In the genomic region with DNA sequence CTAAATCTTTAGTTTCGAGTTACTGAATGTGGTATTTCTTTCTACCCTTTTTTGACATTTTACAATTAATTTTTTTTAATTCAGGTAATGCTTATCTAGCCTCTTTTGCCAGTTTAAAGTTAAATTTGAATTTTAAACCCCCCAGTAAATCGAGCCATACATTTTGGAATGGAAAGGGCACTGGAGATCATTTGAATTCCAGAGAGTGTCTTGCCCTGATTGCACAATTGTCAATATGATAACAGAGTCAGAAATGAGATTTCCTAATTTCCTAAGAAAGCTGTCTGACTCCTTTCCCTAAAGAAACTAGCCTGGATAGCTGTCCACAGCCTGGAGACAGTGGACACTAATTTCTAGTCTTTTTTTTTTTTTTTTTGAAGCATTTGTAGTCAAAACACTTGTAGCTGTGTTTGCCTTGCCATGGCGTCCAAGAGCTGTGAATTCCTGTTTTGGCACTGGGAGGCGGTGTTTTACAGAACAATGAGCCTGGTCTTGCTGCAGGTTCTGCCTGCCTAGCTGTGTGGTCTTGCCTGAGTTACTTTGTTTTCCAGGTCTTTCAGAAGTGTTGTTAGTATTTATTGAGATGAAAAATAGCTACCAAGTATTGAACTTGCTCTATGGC, we compare ENCODE assay signal across 8 mouse cellular contexts. TPM values are rescaled to one million over a fixed set of nuclear protein-coding genes. Genes with fewer than 3 reads are reported as not detected.
DNase-seq lines count a peak whose midpoint lies in the region; ATAC-seq lines count a peak whose summit lies in the region.

No protein-coding gene starts in this region.

- WGBS in intestine, embryonic 16.5 days = 48% methylated on average over 4 of the region's 4 CpGs
- WGBS in midbrain, embryonic 13.5 days = 43% methylated on average over 4 of the region's 4 CpGs

- no peaks in the 10 kb centered on the region for H3K36me3 ChIP-seq in intestine, embryonic 16.5 days (ENCODE audit: control insufficient read depth, insufficient read depth, low read length)
- H3K36me3 ChIP-seq in midbrain, embryonic 13.5 days = peaks cover 6% of the 10 kb centered on the region

- H3K4me1 ChIP-seq in intestine, embryonic 16.5 days (ENCODE audit: control insufficient read depth, insufficient read depth, low read length) = peaks cover 22% of the 10 kb centered on the region
- peaks cover 46% of the 10 kb centered on the region for H3K4me1 ChIP-seq in midbrain, embryonic 13.5 days (replicated peaks)

- peak overlapping the region; percentile 30; the same call in 1 of the 2 replicates for H3K4me2 ChIP-seq in intestine, embryonic 16.5 days (ENCODE audit: low read depth, low read length)
- peak overlapping the region; percentile 78 for H3K4me2 ChIP-seq in midbrain, embryonic 13.5 days (replicated peaks)

- peak overlapping the region; percentile 50 for H3K27ac ChIP-seq in intestine, embryonic 16.5 days (ENCODE audit: low read length)
- H3K27ac ChIP-seq in midbrain, embryonic 13.5 days = peak overlapping the region; percentile 35

- no peak overlapping the region for H3K9ac ChIP-seq in intestine, embryonic 16.5 days (ENCODE audit: low read depth, low read length)
- 0 out of 2 replicates have a peak overlapping the region, but pooled peaks have one; percentile 3 for H3K9ac ChIP-seq in midbrain, embryonic 13.5 days (replicated peaks)

- peak; percentile 47 to 50 for DNase-seq in frontal cortex, postnatal 14 days (ENCODE audit: low spot score in 2 of 2)
- peak; percentile 60 for DNase-seq in cerebellum, adult 8-10 months
- peak; percentile 55 to 76 for DNase-seq in frontal cortex, postnatal 36 days (ENCODE audit: low spot score in 2 of 2)
- DNase-seq in left cerebral cortex, postnatal 4 days = peak; percentile 68
- peak; percentile 51 for DNase-seq in thymus, postnatal 0 days (ENCODE audit: low spot score)

- intact Hi-C loops in left cerebral cortex, postnatal 4 days (cut with DNase I) = loop anchor here (5.0 kb wide), 1 partner anchor 143 kb away; a partner anchor contains a TSS

- H3K9me3 ChIP-seq in intestine, embryonic 16.5 days (ENCODE audit: control insufficient read depth, low read length) = no peaks in the 10 kb centered on the region
- no peaks in the 10 kb centered on the region for H3K9me3 ChIP-seq in midbrain, embryonic 13.5 days

- H3K4me3 ChIP-seq in intestine, embryonic 16.5 days (ENCODE audit: low read length) = no peak overlapping the region
- 0 out of 2 replicates have a peak overlapping the region, but pooled peaks have one; percentile 6 for H3K4me3 ChIP-seq in midbrain, embryonic 13.5 days (replicated peaks)

- ATAC-seq in frontal cortex, adult (ENCODE audit: low TSS enrichment) = no peak
- ATAC-seq in intestine, embryonic 16.5 days = no peak
- no peak for ATAC-seq in midbrain, embryonic 13.5 days

- no peaks in the 10 kb centered on the region for H3K27me3 ChIP-seq in intestine, embryonic 16.5 days (replicated peaks; ENCODE audit: control insufficient read depth, insufficient read depth, low read length)
- no peaks in the 10 kb centered on the region for H3K27me3 ChIP-seq in midbrain, embryonic 13.5 days

RNA-seq across cellular contexts. Expression of a gene that starts 1.6 kb away (rescaled TPM):
- polyA plus RNA-seq in intestine, embryonic 16.5 days (2015; fragmentation: Nextera tagmentation; extraction: Ambion mirVana) = 11.8 and 11.9 TPM in 2 replicates
- total RNA-seq in left cerebral cortex, postnatal 4 days (2021) = 10 to 100 TPM; 52.1 to 58.1 TPM
- 10.0 and 11.0 TPM in 2 replicates for polyA plus RNA-seq in midbrain, embryonic 13.5 days (2015; fragmentation: Nextera tagmentation; extraction: Ambion mirVana)
- 16.2 and 20.0 TPM in 2 replicates for polyA plus RNA-seq in thymus, postnatal 0 days (2015; fragmentation: Nextera tagmentation; extraction: Ambion mirVana)

RNA-seq across cellular contexts. Expression of a gene that starts 7.6 kb away (rescaled TPM):
- polyA plus RNA-seq in intestine, embryonic 16.5 days (2015; fragmentation: Nextera tagmentation; extraction: Ambion mirVana) = 65.5 and 74.6 TPM in 2 replicates
- total RNA-seq in left cerebral cortex, postnatal 4 days (2021) = 100 to 1,000 TPM; 147 to 151 TPM
- 165 and 170 TPM in 2 replicates for polyA plus RNA-seq in midbrain, embryonic 13.5 days (2015; fragmentation: Nextera tagmentation; extraction: Ambion mirVana)
- polyA plus RNA-seq in thymus, postnatal 0 days (2015; fragmentation: Nextera tagmentation; extraction: Ambion mirVana) = 124 and 132 TPM in 2 replicates

RNA-seq across cellular contexts. Expression of a gene that starts 47.7 kb away (rescaled TPM):
- polyA plus RNA-seq in intestine, embryonic 16.5 days (2015; fragmentation: Nextera tagmentation; extraction: Ambion mirVana) = 92.1 and 137 TPM in 2 replicates
- total RNA-seq in left cerebral cortex, postnatal 4 days (2021) = not detected
- polyA plus RNA-seq in midbrain, embryonic 13.5 days (2015; fragmentation: Nextera tagmentation; extraction: Ambion mirVana) = 0.54 TPM in 1 of 2 replicates, not detected in the other
- polyA plus RNA-seq in thymus, postnatal 0 days (2015; fragmentation: Nextera tagmentation; extraction: Ambion mirVana) = not detected in 2 replicates

Comparison
In these comparisons a context has a peak if more than half of its experiments do, and no peak if none do; other contexts are left out.
1. RNA of a gene that starts 47.7 kb away (polyA plus RNA-seq): 92.1 to 137 TPM in intestine, embryonic 16.5 days; not detected in thymus, postnatal 0 days and 0.54 TPM in midbrain, embryonic 13.5 days; every median in the first group is over 10 times any median in the second.
2. Peak in every context shown above with its lines, with median percentiles within 50 percentile points of each other: DNase-seq.